Mouse (Mus musculus) liver, embryonic 12.5 days (tissue): ENCODE results near the gene Card10. TPM values are rescaled to one million over a fixed set of nuclear protein-coding genes. Genes with fewer than 3 reads are reported as not detected.
"Not testable (repeated sequence)": the region's sequence is repeated elsewhere in the genome, so short reads cannot be mapped to it uniquely, and the experiment has no call there.

ENCODE experiments used
- ATAC-seq: fragments of 200-750 bp; cut with Nextera tagmentation; 2 replicates; pipeline ENCODE4 v1.8.0; 2017; ENCODE audit warnings: moderate number of reproducible peaks, mild to moderate bottlenecking, moderate library complexity
- H3K27ac ChIP-seq: fragments of 300-500 bp; sonication (generic); 2 replicates; pipeline ENCODE4 v1.5.1; 2016; ENCODE audit warnings: mild to moderate bottlenecking
- H3K27me3 ChIP-seq: fragments of 300-500 bp; sonication (generic); replicated peaks from 2 replicates; pipeline ENCODE4 v1.6.1; 2016; ENCODE audit warnings: mild to moderate bottlenecking, moderate library complexity
- H3K36me3 ChIP-seq: fragments of 300-500 bp; sonication (generic); 2 replicates; pipeline ENCODE4 v1.6.1; 2016; ENCODE audit warnings: mild to moderate bottlenecking, moderate library complexity
- H3K4me1 ChIP-seq: fragments of 300-500 bp; sonication (generic); 2 replicates; pipeline ENCODE4 v1.6.1; 2016
- H3K4me2 ChIP-seq: fragments of 300-500 bp; sonication (generic); 2 replicates; pipeline ENCODE4 v1.6.1; 2016; ENCODE audit warnings: mild to moderate bottlenecking, moderate library complexity
- H3K4me3 ChIP-seq: fragments of 300-500 bp; sonication (generic); 2 replicates; pipeline ENCODE4 v1.5.1; 2016; ENCODE audit warnings: mild to moderate bottlenecking, moderate library complexity
- H3K9ac ChIP-seq: fragments of 300-500 bp; sonication (generic); 2 replicates; pipeline ENCODE4 v1.6.1; 2016; ENCODE audit warnings: mild to moderate bottlenecking, moderate library complexity
- H3K9me3 ChIP-seq: fragments of 300-500 bp; sonication (generic); replicated peaks from 2 replicates; pipeline ENCODE4 v1.6.1; 2016; ENCODE audit warnings: mild to moderate bottlenecking, moderate library complexity
- WGBS: fragments of 180-500 bp; shearing (Covaris S2); methylation state at CpG from one replicate; pipeline ENCODE4 v1.1.7; 2016; ENCODE audit not compliant: insufficient replicate concordance; 5-methylcytosine and 5-hydroxymethylcytosine counted together
- polyA plus RNA-seq: library from polyadenylated mRNA; unstranded; fragments of >200 nt; fragmentation: Nextera tagmentation; extraction: Ambion mirVana; gene quantifications from 2 replicates; pipeline ENCODE4 v1.2.1, GENCODE M21; 2016

Card10 gene
- polyA plus RNA-seq, result 2.3 and 2.5 TPM in 2 replicates

DNA sequence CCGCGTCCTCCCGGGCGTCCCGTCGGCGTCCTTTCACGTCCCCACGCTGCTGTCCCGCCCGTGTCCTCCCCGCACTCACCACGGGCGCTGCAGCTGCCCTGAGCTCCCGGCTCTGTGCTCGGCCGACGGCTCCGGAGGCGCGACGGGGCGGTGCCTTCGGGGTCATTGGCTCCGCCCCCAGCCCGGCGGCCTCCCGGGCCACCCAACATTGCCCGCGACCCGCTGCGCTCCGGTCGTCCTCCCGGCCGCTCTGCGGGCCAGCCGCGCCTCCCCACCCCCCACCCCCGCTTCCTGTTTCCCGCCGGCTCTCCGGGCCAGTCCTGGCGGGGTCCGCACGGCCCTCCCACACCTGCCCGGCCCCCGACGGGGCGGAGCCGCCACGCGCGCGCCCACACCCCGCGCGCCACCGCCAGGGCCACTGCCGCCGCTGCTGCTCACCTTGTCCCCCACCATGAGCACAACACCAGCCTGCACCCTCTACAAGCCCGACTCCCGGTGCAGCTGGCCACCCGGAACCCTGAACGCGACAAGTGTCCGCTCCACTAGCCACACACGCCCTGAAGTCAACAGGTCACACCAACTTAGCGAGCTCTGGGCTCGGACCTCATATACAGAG lies at the start of gene Card10:
Gene Card10, minus strand, starts transcription at position 267 of the 616 bp plus-strand sequence.
- ATAC-seq, result peak; percentile 44
- 2% methylated on average over 67 of the region's 70 CpGs for WGBS
- Histone ChIP-seq H3K36me3 (no peaks in the 10 kb centered on the region), H3K27ac (no peak within 1 kb of the TSS), H3K9me3 (no peaks in the 10 kb centered on the region), H3K4me1 (peaks cover 28% of the 10 kb centered on the region), H3K27me3 (peaks cover 85% of the 10 kb centered on the region), H3K4me3 (peak within 1 kb of the TSS; percentile 60), H3K4me2 (peak within 1 kb of the TSS; percentile 78), H3K9ac (peak within 1 kb of the TSS; percentile 53)

- Histone ChIP-seq H3K9ac (no peak overlapping the region), H3K9me3 (no peaks in the 10 kb centered on the region), H3K4me2 (peak overlapping the region; percentile 52), H3K4me3 (no peak overlapping the region), H3K27ac (0 out of 2 replicates have a peak overlapping the region, but pooled peaks have one; percentile 21), H3K27me3 (peaks cover 50% of the 10 kb centered on the region), H3K36me3 (peaks cover 17% of the 10 kb centered on the region), H3K4me1 (peaks cover 47% of the 10 kb centered on the region)
- 4% methylated on average over 13 of the region's 13 CpGs for WGBS
- peak; percentile 88 for ATAC-seq
Observed at GRCm38 (mm10) chr15:78851505-78852153, 48.8 kb upstream of the Card10 start.

DNA sequence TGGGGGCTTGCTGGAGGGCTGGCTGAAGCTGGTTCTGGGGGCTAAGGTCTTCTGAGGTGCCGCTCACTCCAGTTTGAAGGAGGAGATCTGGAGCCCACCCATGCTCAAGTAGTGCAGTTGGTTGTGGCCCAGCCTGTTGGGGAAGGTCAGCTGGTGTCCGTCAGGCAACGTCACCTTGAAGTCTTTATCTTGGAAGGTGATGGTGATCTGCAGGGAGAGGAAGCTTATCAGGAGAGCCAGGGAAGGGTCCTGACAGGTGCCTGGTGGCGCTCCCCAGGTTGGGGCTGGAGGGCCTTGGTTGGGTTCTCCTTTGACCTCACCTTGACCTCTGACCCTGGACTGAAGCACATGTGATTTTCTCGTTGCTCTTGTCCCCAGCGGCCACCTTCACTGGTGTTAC lies 48.1 kb upstream of the Card10 start:
- H3K9me3 ChIP-seq, result no peaks in the 10 kb centered on the region
- no peak overlapping the region for H3K4me3 ChIP-seq
- peaks cover 17% of the 10 kb centered on the region for H3K36me3 ChIP-seq
- no peak for ATAC-seq
- no peak overlapping the region; the same call in 1 of the 2 replicates for H3K4me2 ChIP-seq
- peaks cover 52% of the 10 kb centered on the region for H3K4me1 ChIP-seq
- H3K27me3 ChIP-seq, result peaks cover 44% of the 10 kb centered on the region
- 43% methylated on average over 6 of the region's 6 CpGs for WGBS
- H3K9ac ChIP-seq, result no peak overlapping the region; the same call in 1 of the 2 replicates
- no peak overlapping the region for H3K27ac ChIP-seq

DNA sequence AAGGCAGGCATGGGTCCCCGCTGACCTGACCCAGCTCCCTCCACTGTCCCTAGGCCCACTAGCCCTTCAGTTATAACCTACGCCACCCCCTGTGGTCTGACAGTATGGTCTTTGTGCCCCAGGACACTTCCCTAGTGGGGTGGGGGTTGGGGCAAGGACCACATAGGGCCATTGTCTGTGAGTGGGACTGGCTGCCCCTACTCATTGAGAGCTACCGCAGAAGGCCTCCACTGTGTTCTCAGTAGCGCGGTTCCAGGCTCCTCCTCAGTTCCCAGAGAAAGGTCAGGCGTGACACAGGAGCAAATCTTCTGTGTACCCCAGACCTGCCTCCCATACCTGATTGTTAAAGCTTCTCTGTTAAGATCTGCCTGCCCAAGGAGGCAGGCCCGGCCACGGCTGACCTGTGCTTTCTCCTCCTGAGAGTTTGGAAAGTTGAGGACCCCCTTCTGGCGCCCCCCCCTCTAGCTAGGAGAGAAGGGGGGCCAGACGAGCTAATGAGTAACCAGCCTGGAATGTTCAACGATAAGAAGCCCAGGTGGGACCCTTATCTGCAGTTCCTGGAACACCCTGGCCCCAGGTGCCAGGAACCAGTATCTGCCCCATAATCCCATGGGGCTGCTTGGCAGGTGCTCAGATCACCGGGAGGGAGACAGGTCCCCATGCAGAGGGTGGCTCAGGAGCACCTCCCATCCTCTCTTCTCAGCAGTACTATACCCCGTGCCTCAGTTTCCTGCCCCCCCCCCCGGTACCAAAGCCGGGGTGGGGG lies 47.4 kb upstream of the Card10 start:
- H3K27me3 ChIP-seq, result peaks cover 50% of the 10 kb centered on the region
- WGBS, result 58% methylated on average over 15 of the region's 15 CpGs
- ATAC-seq, result no peak
- H3K36me3 ChIP-seq, result peaks cover 17% of the 10 kb centered on the region
- peaks cover 54% of the 10 kb centered on the region for H3K4me1 ChIP-seq
- H3K9ac ChIP-seq, result no peak overlapping the region; the same call in 1 of the 2 replicates
- no peaks in the 10 kb centered on the region for H3K9me3 ChIP-seq
- no peak overlapping the region for H3K4me3 ChIP-seq
- H3K4me2 ChIP-seq, result no peak overlapping the region
- H3K27ac ChIP-seq, result no peak overlapping the region; the same call in 1 of the 2 replicates

GRCm38 (mm10) chr15:78849485-78849884 lies 46.6 kb upstream of the Card10 start:
- Histone ChIP-seq H3K27ac (no peak overlapping the region), H3K4me1 (peaks cover 60% of the 10 kb centered on the region), H3K4me3 (no peak overlapping the region), H3K9me3 (no peaks in the 10 kb centered on the region), H3K27me3 (peaks cover 57% of the 10 kb centered on the region), H3K9ac (no peak overlapping the region), H3K4me2 (no peak overlapping the region), H3K36me3 (peaks cover 17% of the 10 kb centered on the region)
- no peak for ATAC-seq
- WGBS, result 84% methylated on average over 12 of the region's 12 CpGs

GRCm38 (mm10) chr15:78848467-78848866 lies 45.6 kb upstream of the Card10 start:
- Histone ChIP-seq H3K9me3 (no peaks in the 10 kb centered on the region), H3K9ac (no peak overlapping the region), H3K27ac (no peak overlapping the region), H3K4me3 (no peak overlapping the region), H3K27me3 (peaks cover 66% of the 10 kb centered on the region), H3K4me2 (no peak overlapping the region), H3K36me3 (peaks cover 17% of the 10 kb centered on the region), H3K4me1 (peaks cover 70% of the 10 kb centered on the region)
- ATAC-seq, result no peak
- WGBS, result 26% methylated on average over 5 of the region's 5 CpGs

DNA sequence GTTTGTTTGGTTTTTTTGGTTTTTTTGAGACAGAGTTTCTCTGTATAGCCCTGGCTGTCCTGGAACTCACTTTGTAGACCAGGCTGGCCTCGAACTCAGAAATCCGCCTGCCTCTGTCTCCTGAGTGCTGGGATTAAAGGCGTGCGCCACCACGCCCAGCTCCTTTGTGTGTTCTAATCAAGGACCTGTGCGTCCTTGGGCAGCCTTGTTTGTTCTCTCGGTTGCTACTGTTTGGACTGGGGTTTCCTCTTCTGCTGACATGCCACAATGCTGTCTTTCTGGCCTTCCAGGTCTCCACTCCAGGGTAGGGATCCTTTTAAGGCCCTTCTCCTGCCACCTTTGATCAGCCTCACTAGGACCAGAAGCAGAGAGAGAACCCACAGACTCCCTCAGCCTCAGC lies 44.0 kb upstream of the Card10 start:
- H3K27ac ChIP-seq, H3K4me3 ChIP-seq, H3K4me2 ChIP-seq, ATAC-seq, H3K9me3 ChIP-seq, H3K9ac ChIP-seq: not testable (repeated sequence)
- Histone ChIP-seq H3K27me3 (peaks cover 78% of the 10 kb centered on the region), H3K36me3 (peaks cover 17% of the 10 kb centered on the region), H3K4me1 (peaks cover 75% of the 10 kb centered on the region)
- 62% methylated on average over 7 of the region's 7 CpGs for WGBS

GRCm38 (mm10) chr15:78846352-78846751 lies 43.5 kb upstream of the Card10 start:
- Histone ChIP-seq H3K4me2 (no peak overlapping the region), H3K4me1 (peaks cover 72% of the 10 kb centered on the region), H3K27ac (no peak overlapping the region), H3K9me3 (no peaks in the 10 kb centered on the region), H3K36me3 (peaks cover 17% of the 10 kb centered on the region), H3K4me3 (no peak overlapping the region), H3K9ac (no peak overlapping the region), H3K27me3 (peaks cover 79% of the 10 kb centered on the region)
- no peak for ATAC-seq
- WGBS, result 80% methylated on average over 8 of the region's 8 CpGs

- Histone ChIP-seq H3K27me3 (peaks cover 79% of the 10 kb centered on the region), H3K27ac (no peak overlapping the region), H3K9ac (no peak overlapping the region), H3K9me3 (no peaks in the 10 kb centered on the region), H3K36me3 (peaks cover 17% of the 10 kb centered on the region), H3K4me2 (peak overlapping the region; percentile 67), H3K4me1 (peaks cover 72% of the 10 kb centered on the region), H3K4me3 (no peak overlapping the region)
- no peak for ATAC-seq
- WGBS, result 67% methylated on average over 8 of the region's 8 CpGs
Observed at GRCm38 (mm10) chr15:78845867-78846266, 43.0 kb upstream of the Card10 start.

GRCm38 (mm10) chr15:78845321-78845720 lies 42.5 kb upstream of the Card10 start:
- Histone ChIP-seq H3K4me3 (no peak overlapping the region), H3K4me2 (peak overlapping the region; percentile 67), H3K27me3 (peaks cover 79% of the 10 kb centered on the region), H3K36me3 (peaks cover 17% of the 10 kb centered on the region), H3K9me3 (no peaks in the 10 kb centered on the region), H3K9ac (no peak overlapping the region; the same call in 1 of the 2 replicates), H3K4me1 (peaks cover 71% of the 10 kb centered on the region), H3K27ac (no peak overlapping the region; the same call in 1 of the 2 replicates)
- no peak for ATAC-seq
- 60% methylated on average over 11 of the region's 11 CpGs for WGBS

- 0 out of 2 replicates have a peak overlapping the region, but pooled peaks have one; percentile 19 for H3K9ac ChIP-seq
- peaks cover 71% of the 10 kb centered on the region for H3K4me1 ChIP-seq
- H3K27ac ChIP-seq, result peak overlapping the region; percentile 46; the same call in 1 of the 2 replicates
- H3K4me2 ChIP-seq, result peak overlapping the region; percentile 67
- WGBS, result 36% methylated on average over 9 of the region's 9 CpGs
- peaks cover 14% of the 10 kb centered on the region for H3K36me3 ChIP-seq
- H3K9me3 ChIP-seq, result no peaks in the 10 kb centered on the region
- ATAC-seq, result no peak
- H3K4me3 ChIP-seq, result peak overlapping the region; percentile 59; the same call in 1 of the 2 replicates
- peaks cover 79% of the 10 kb centered on the region for H3K27me3 ChIP-seq
Observed at GRCm38 (mm10) chr15:78844791-78845190, 41.9 kb upstream of the Card10 start.
